Mouse (Mus musculus) bone marrow, adult 2 months (tissue): ENCODE results near the gene Soat1.

Experiments used
- CTCF ChIP-seq: fragments of 200-500 bp; IDR thresholded peaks from 2 replicates; pipeline ENCODE4 v1.5.1; 2011; ENCODE audit warnings: low read length, control low read depth; ENCODE audit not compliant: control insufficient read depth, insufficient read depth
- POLR2A ChIP-seq: fragments of 200-500 bp; IDR thresholded peaks from 2 replicates; pipeline ENCODE4 v1.6.1; 2011; ENCODE audit warnings: low read depth, mild to moderate bottlenecking, control low read depth, low read length, borderline replicate concordance; ENCODE audit not compliant: control insufficient read depth

DNA sequence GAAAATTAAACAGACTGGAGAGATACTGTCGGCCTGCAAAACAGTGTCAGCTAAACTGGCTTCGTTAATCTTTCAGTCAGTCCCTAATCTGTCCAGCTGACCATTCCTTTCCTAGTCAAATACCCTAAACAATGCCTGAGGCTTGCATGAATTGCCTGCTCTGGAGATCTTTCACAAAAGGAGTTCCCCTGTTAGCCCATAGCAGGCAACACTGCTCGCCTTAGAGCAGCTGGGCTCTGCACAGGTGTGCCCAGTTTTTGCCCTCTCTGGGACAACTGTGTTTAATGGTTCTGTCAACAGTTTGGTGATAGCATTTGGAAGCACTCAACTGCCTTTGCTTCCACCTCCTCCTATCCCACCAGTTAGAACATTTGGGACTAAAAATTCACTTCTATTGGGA lies 723 bp upstream of the Soat1 start:
- TF ChIP-seq CTCF (no peak), POLR2A (no peak)
